Mouse (Mus musculus): Measurements from ENCODE around the gene Mrpl50. TPM values are rescaled to one million over a fixed set of nuclear protein-coding genes. Genes with fewer than 3 reads are reported as not detected.

Mrpl50 gene
- polyA plus RNA-seq, 1 experiment from 2014 or later, result 98.9 TPM

GRCm38 (mm10) chr4:49546873-49547543, 26.1 kb upstream of the Mrpl50 start:
- H3K27me3 ChIP-seq (replicated peaks; ENCODE audit: control insufficient read depth, insufficient read depth, low read length), result no peaks in the 10 kb centered on the region
- H3K36me3 ChIP-seq (ENCODE audit: control insufficient read depth, insufficient read depth, low read length), result 0 out of 2 replicates have a peak, but pooled peaks cover 2% of the 10 kb centered on the region
- ATAC-seq, result peak; percentile 85
- peak overlapping the region; percentile 20 for H3K4me3 ChIP-seq (ENCODE audit: low read length)
- H3K4me1 ChIP-seq (ENCODE audit: control insufficient read depth, insufficient read depth, low read length), result no peaks in the 10 kb centered on the region
- no peaks in the 10 kb centered on the region for H3K9me3 ChIP-seq (ENCODE audit: control insufficient read depth, low read length)
- H3K27ac ChIP-seq (ENCODE audit: low read length), result peak overlapping the region; percentile 65
- H3K9ac ChIP-seq (ENCODE audit: low read depth, low read length), result no peak overlapping the region
- 36% methylated on average over 6 of the region's 6 CpGs for WGBS
- H3K4me2 ChIP-seq (ENCODE audit: low read depth, low read length), result peak overlapping the region; percentile 30; the same call in 1 of the 2 replicates

GRCm38 (mm10) chr4:49546026-49546425, 25.1 kb upstream of the Mrpl50 start:
- Histone ChIP-seq H3K27ac (ENCODE audit: low read length) (no peak overlapping the region), H3K27me3 (replicated peaks; ENCODE audit: control insufficient read depth, insufficient read depth, low read length) (no peaks in the 10 kb centered on the region), H3K9me3 (ENCODE audit: control insufficient read depth, low read length) (no peaks in the 10 kb centered on the region), H3K36me3 (ENCODE audit: control insufficient read depth, insufficient read depth, low read length) (0 out of 2 replicates have a peak, but pooled peaks cover 2% of the 10 kb centered on the region), H3K4me2 (ENCODE audit: low read depth, low read length) (peak overlapping the region; percentile 30), H3K4me3 (ENCODE audit: low read length) (peak overlapping the region; percentile 11; the same call in 1 of the 2 replicates), H3K9ac (ENCODE audit: low read depth, low read length) (no peak overlapping the region), H3K4me1 (ENCODE audit: control insufficient read depth, insufficient read depth, low read length) (no peaks in the 10 kb centered on the region)
- no peak for ATAC-seq
- 89% methylated on average over 2 of the region's 2 CpGs for WGBS

- ATAC-seq, result no peak
- no peaks in the 10 kb centered on the region for H3K4me1 ChIP-seq (ENCODE audit: control insufficient read depth, insufficient read depth, low read length)
- H3K9me3 ChIP-seq (ENCODE audit: control insufficient read depth, low read length), result no peaks in the 10 kb centered on the region
- H3K4me3 ChIP-seq (ENCODE audit: low read length), result no peak overlapping the region
- no peak overlapping the region for H3K27ac ChIP-seq (ENCODE audit: low read length)
- 0 out of 2 replicates have a peak, but pooled peaks cover 2% of the 10 kb centered on the region for H3K36me3 ChIP-seq (ENCODE audit: control insufficient read depth, insufficient read depth, low read length)
- H3K9ac ChIP-seq (ENCODE audit: low read depth, low read length), result no peak overlapping the region
- no peak overlapping the region for H3K4me2 ChIP-seq (ENCODE audit: low read depth, low read length)
- H3K27me3 ChIP-seq (replicated peaks; ENCODE audit: control insufficient read depth, insufficient read depth, low read length), result no peaks in the 10 kb centered on the region
- 80% methylated on average over 3 of the region's 3 CpGs for WGBS
These were observed 20.1 kb upstream of the Mrpl50 start for GRCm38 (mm10) chr4:49540966-49541365.

GRCm38 (mm10) chr4:49539665-49540064, 18.8 kb upstream of the Mrpl50 start:
- Histone ChIP-seq H3K9me3 (ENCODE audit: control insufficient read depth, low read length) (no peaks in the 10 kb centered on the region), H3K9ac (ENCODE audit: low read depth, low read length) (no peak overlapping the region), H3K27ac (ENCODE audit: low read length) (no peak overlapping the region), H3K27me3 (replicated peaks; ENCODE audit: control insufficient read depth, insufficient read depth, low read length) (no peaks in the 10 kb centered on the region), H3K4me1 (ENCODE audit: control insufficient read depth, insufficient read depth, low read length) (no peaks in the 10 kb centered on the region), H3K4me3 (ENCODE audit: low read length) (no peak overlapping the region), H3K4me2 (ENCODE audit: low read depth, low read length) (no peak overlapping the region), H3K36me3 (ENCODE audit: control insufficient read depth, insufficient read depth, low read length) (0 out of 2 replicates have a peak, but pooled peaks cover 2% of the 10 kb centered on the region)
- WGBS, result 67% methylated on average over 6 of the region's 6 CpGs
- no peak for ATAC-seq

GRCm38 (mm10) chr4:49536671-49537070, 15.8 kb upstream of the Mrpl50 start:
- no peaks in the 10 kb centered on the region for H3K4me1 ChIP-seq (ENCODE audit: control insufficient read depth, insufficient read depth, low read length)
- H3K36me3 ChIP-seq (ENCODE audit: control insufficient read depth, insufficient read depth, low read length), result no peaks in the 10 kb centered on the region
- no peak overlapping the region for H3K4me3 ChIP-seq (ENCODE audit: low read length)
- no peaks in the 10 kb centered on the region for H3K9me3 ChIP-seq (ENCODE audit: control insufficient read depth, low read length)
- H3K4me2 ChIP-seq (ENCODE audit: low read depth, low read length), result no peak overlapping the region
- no peak overlapping the region for H3K9ac ChIP-seq (ENCODE audit: low read depth, low read length)
- WGBS, result 88% methylated on average over 4 of the region's 4 CpGs
- H3K27ac ChIP-seq (ENCODE audit: low read length), result no peak overlapping the region
- no peak for ATAC-seq
- no peaks in the 10 kb centered on the region for H3K27me3 ChIP-seq (replicated peaks; ENCODE audit: control insufficient read depth, insufficient read depth, low read length)

- Histone ChIP-seq H3K4me2 (ENCODE audit: low read depth, low read length) (no peak overlapping the region), H3K27ac (ENCODE audit: low read length) (no peak overlapping the region), H3K9ac (ENCODE audit: low read depth, low read length) (no peak overlapping the region), H3K4me3 (ENCODE audit: low read length) (no peak overlapping the region), H3K36me3 (ENCODE audit: control insufficient read depth, insufficient read depth, low read length) (0 out of 2 replicates have a peak, but pooled peaks cover under 1% of the 10 kb centered on the region), H3K9me3 (ENCODE audit: control insufficient read depth, low read length) (no peaks in the 10 kb centered on the region), H3K27me3 (replicated peaks; ENCODE audit: control insufficient read depth, insufficient read depth, low read length) (no peaks in the 10 kb centered on the region), H3K4me1 (ENCODE audit: control insufficient read depth, insufficient read depth, low read length) (no peaks in the 10 kb centered on the region)
- no peak for ATAC-seq
- WGBS, result 91% methylated on average over 4 of the region's 4 CpGs
These were observed 14.9 kb upstream of the Mrpl50 start for GRCm38 (mm10) chr4:49535675-49536294.

GRCm38 (mm10) chr4:49535036-49535435, 14.1 kb upstream of the Mrpl50 start:
- Histone ChIP-seq H3K27ac (ENCODE audit: low read length) (no peak overlapping the region), H3K9me3 (ENCODE audit: control insufficient read depth, low read length) (peaks cover 7% of the 10 kb centered on the region), H3K9ac (ENCODE audit: low read depth, low read length) (no peak overlapping the region), H3K4me3 (ENCODE audit: low read length) (no peak overlapping the region), H3K4me1 (ENCODE audit: control insufficient read depth, insufficient read depth, low read length) (no peaks in the 10 kb centered on the region), H3K36me3 (ENCODE audit: control insufficient read depth, insufficient read depth, low read length) (peaks cover 8% of the 10 kb centered on the region), H3K27me3 (replicated peaks; ENCODE audit: control insufficient read depth, insufficient read depth, low read length) (no peaks in the 10 kb centered on the region), H3K4me2 (ENCODE audit: low read depth, low read length) (no peak overlapping the region)
- ATAC-seq, result no peak
- 91% methylated on average over 3 of the region's 3 CpGs for WGBS

- 0 out of 2 replicates have a peak overlapping the region, but pooled peaks have one; percentile 76 for H3K4me2 ChIP-seq (ENCODE audit: low read depth, low read length)
- H3K9ac ChIP-seq (ENCODE audit: low read depth, low read length), result no peak overlapping the region
- no peak overlapping the region for H3K4me3 ChIP-seq (ENCODE audit: low read length)
- H3K4me1 ChIP-seq (ENCODE audit: control insufficient read depth, insufficient read depth, low read length), result peaks cover 10% of the 10 kb centered on the region
- ATAC-seq, result no peak
- no peaks in the 10 kb centered on the region; the same call in 1 of the 2 replicates for H3K36me3 ChIP-seq (ENCODE audit: control insufficient read depth, insufficient read depth, low read length)
- no peaks in the 10 kb centered on the region for H3K27me3 ChIP-seq (replicated peaks; ENCODE audit: control insufficient read depth, insufficient read depth, low read length)
- WGBS, result 66% methylated on average over 9 of the region's 9 CpGs
- no peak overlapping the region for H3K27ac ChIP-seq (ENCODE audit: low read length)
- no peaks in the 10 kb centered on the region for H3K9me3 ChIP-seq (ENCODE audit: control insufficient read depth, low read length)
These were observed 1.7 kb upstream of the Mrpl50 start for GRCm38 (mm10) chr4:49522576-49522975.

- 0% methylated on average over 17 of the region's 17 CpGs for WGBS
- peak overlapping the region; percentile 52 for H3K4me3 ChIP-seq (ENCODE audit: low read length)
- peak; percentile 31; the same call in 1 of the 2 replicates for ATAC-seq
- H3K4me1 ChIP-seq (ENCODE audit: control insufficient read depth, insufficient read depth, low read length), result peaks cover 10% of the 10 kb centered on the region
- no peaks in the 10 kb centered on the region for H3K9me3 ChIP-seq (ENCODE audit: control insufficient read depth, low read length)
- H3K4me2 ChIP-seq (ENCODE audit: low read depth, low read length), result peak overlapping the region; percentile 76
- no peak overlapping the region for H3K27ac ChIP-seq (ENCODE audit: low read length)
- H3K9ac ChIP-seq (ENCODE audit: low read depth, low read length), result peak overlapping the region; percentile 78
- no peaks in the 10 kb centered on the region for H3K27me3 ChIP-seq (replicated peaks; ENCODE audit: control insufficient read depth, insufficient read depth, low read length)
- H3K36me3 ChIP-seq (ENCODE audit: control insufficient read depth, insufficient read depth, low read length), result no peaks in the 10 kb centered on the region; the same call in 1 of the 2 replicates
These were observed 453 bp upstream of the Mrpl50 start for GRCm38 (mm10) chr4:49521346-49521745.
